In genomic region chr1:164456065-164456464, GRCm38 (mm10) we compare ENCODE assay signal across 8 mouse cellular contexts. TPM values are rescaled to one million over a fixed set of nuclear protein-coding genes. Genes with fewer than 3 reads are reported as not detected.
A peak's percentile ranks its signal among the peaks of the same experiment; 100 is the strongest.
DNase-seq lines count a peak whose midpoint lies in the region; ATAC-seq and TF ChIP-seq lines count a peak whose summit lies in the region.

No protein-coding gene starts in this region.

- TF ChIP-seq POLR2A in olfactory bulb, adult 2 months (IDR thresholded peaks at IDR 0.05; ENCODE audit: insufficient read depth, low read depth, low read length): no peak

- H3K36me3 ChIP-seq in liver, embryonic 15.5 days (replicated peaks): 0 out of 2 replicates have a peak, but pooled peaks cover 4% of the 10 kb centered on the region

- no peak overlapping the region for H3K27ac ChIP-seq in liver, embryonic 15.5 days (replicated peaks)
- H3K27ac ChIP-seq in olfactory bulb, adult 2 months (ENCODE audit: insufficient read depth, low read depth, low read length): peak overlapping the region; percentile 100

- H3K4me2 ChIP-seq in liver, embryonic 15.5 days: peak overlapping the region; percentile 67

- no peaks in the 10 kb centered on the region for H3K9me3 ChIP-seq in liver, embryonic 15.5 days (replicated peaks)

- peaks cover 20% of the 10 kb centered on the region for H3K4me1 ChIP-seq in liver, embryonic 15.5 days (replicated peaks)
- peaks cover 19% of the 10 kb centered on the region for H3K4me1 ChIP-seq in olfactory bulb, adult 2 months (ENCODE audit: control insufficient read depth, insufficient read depth, low read length)

- H3K27me3 ChIP-seq in liver, embryonic 15.5 days: peaks cover 61% of the 10 kb centered on the region

- WGBS in liver, embryonic 15.5 days (ENCODE audit: insufficient replicate concordance): 27% methylated on average over 6 of the region's 6 CpGs
- 5% methylated on average over 6 of the region's 6 CpGs for WGBS in olfactory bulb, adult 2 months

- DNase-seq in layer of hippocampus, postnatal 10 days (ENCODE audit: low spot score in 2 of 2): peak; percentile 55 to 62
- no peak for DNase-seq in layer of hippocampus, adult 8-10 months (ENCODE audit: low spot score in 2 of 2)
- DNase-seq in cerebellum, adult 9-10 months: peak; percentile 74
- peak; percentile 49 for DNase-seq in heart, postnatal 4 days

- no peak for TF ChIP-seq CTCF in olfactory bulb, adult 2 months (IDR thresholded peaks at IDR 0.05; ENCODE audit: insufficient read depth, low read depth, low read length)

- ATAC-seq in liver, embryonic 15.5 days (ENCODE audit: insufficient read depth): no peak
- no peak for ATAC-seq in megakaryocyte progenitor cell, adult 5-6 weeks (replicated peaks; ENCODE audit: poor library complexity)
- ATAC-seq in monocyte, adult 5-6 weeks (replicated peaks; ENCODE audit: insufficient number of reproducible peaks, low FRiP score, low TSS enrichment, poor library complexity, severe bottlenecking): no peak

- no peak overlapping the region for H3K9ac ChIP-seq in liver, embryonic 15.5 days

- H3K4me3 ChIP-seq in liver, embryonic 15.5 days (replicated peaks): peak overlapping the region; percentile 55
- H3K4me3 ChIP-seq in olfactory bulb, adult 2 months (ENCODE audit: insufficient read depth, low read depth, low read length): peak overlapping the region; percentile 98

RNA-seq across cellular contexts. Expression of gene Atp1b1, which starts 2.1 kb away (rescaled TPM):
- 1,000 to 10,000 TPM; 1,433 to 1,539 TPM for total RNA-seq in layer of hippocampus, postnatal 10 days (2021)
- 1,000 to 10,000 TPM; 1,927 to 2,142 (median 1,996) TPM for total RNA-seq in layer of hippocampus, adult 8-10 months (2022)
- 100 to 1,000 TPM; 423 to 424 TPM for total RNA-seq in heart, postnatal 4 days (2021)
- 13.5 and 15.7 TPM in 2 replicates for polyA plus RNA-seq in liver, embryonic 15.5 days (2015; fragmentation: Nextera tagmentation; extraction: Ambion mirVana)
- polyA plus RNA-seq in olfactory bulb, adult 2 months (2012; ENCODE audit: insufficient read depth, insufficient read length, low replicate concordance, missing spikeins): 868 and 1,072 TPM in 2 replicates
- 10.5 and 11.8 TPM in 2 replicates for total RNA-seq in megakaryocyte progenitor cell, adult 5-6 weeks (2015)
- total RNA-seq in megakaryocyte progenitor cell, adult 5-6 weeks (2017): 7.9 and 15.2 TPM in 2 replicates
- 47.2 to 111 TPM (median 70.4 TPM) in 3 replicates for total RNA-seq in monocyte, adult 5-6 weeks (2017)

Comparison
In these comparisons a context has a peak if more than half of its experiments do, and no peak if none do; other contexts are left out.
1. DNase-seq: peak in layer of hippocampus, postnatal 10 days (2 of 2), cerebellum, adult 9-10 months (single experiment) and heart, postnatal 4 days (single experiment); none in layer of hippocampus, adult 8-10 months (0 of 2).